Mouse (Mus musculus) thymus, adult 2 months (tissue): Measurements from ENCODE around the gene Adcy10. TPM values are rescaled to one million over a fixed set of nuclear protein-coding genes. Genes with fewer than 3 reads are reported as not detected.

Experiments used
- DNase-seq: peaks from one replicate; pipeline ENCODE4 v3.0.0; 2021
- H3K27ac ChIP-seq: fragments of 200-500 bp; 2 replicates; pipeline ENCODE4 v1.5.1; 2012; ENCODE audit warnings: low read length, control low read depth; ENCODE audit not compliant: control insufficient read depth, insufficient read depth
- H3K27me3 ChIP-seq: fragments of 200-500 bp; 2 replicates; pipeline ENCODE4 v1.6.1; 2012; ENCODE audit warnings: mild to moderate bottlenecking, low read length, moderate library complexity, mixed read lengths; ENCODE audit not compliant: control insufficient read depth, insufficient read depth
- H3K36me3 ChIP-seq: fragments of 200-500 bp; 2 replicates; pipeline ENCODE4 v1.6.1; 2012; ENCODE audit warnings: mild to moderate bottlenecking, low read length, moderate library complexity; ENCODE audit not compliant: control insufficient read depth, insufficient read depth
- H3K4me1 ChIP-seq: fragments of 200-500 bp; replicated peaks from 2 replicates; pipeline ENCODE4 v1.6.1; 2012; ENCODE audit warnings: low read length; ENCODE audit not compliant: control insufficient read depth, insufficient read depth
- H3K4me3 ChIP-seq: fragments of 200-500 bp; 2 replicates; pipeline ENCODE4 v1.5.1; 2012; ENCODE audit warnings: mild to moderate bottlenecking, low read length, control low read depth, moderate library complexity; ENCODE audit not compliant: control insufficient read depth, insufficient read depth
- CTCF ChIP-seq: fragments of 200-500 bp; IDR thresholded peaks from 2 replicates; pipeline ENCODE4 v1.5.1; 2012; ENCODE audit warnings: mild to moderate bottlenecking, control low read depth, low read length, moderate library complexity, borderline replicate concordance; ENCODE audit not compliant: control insufficient read depth, poor library complexity, insufficient read depth; ENCODE audit errors: extremely low read depth
- POLR2A ChIP-seq: fragments of 200-500 bp; IDR thresholded peaks from 2 replicates; pipeline ENCODE4 v1.6.1; 2012; ENCODE audit warnings: mild to moderate bottlenecking, low read length, control low read depth, moderate library complexity; ENCODE audit not compliant: control insufficient read depth, poor library complexity, insufficient read depth; ENCODE audit errors: extremely low read depth
- WGBS: fragments of 180-500 bp; shearing (Covaris S2); methylation state at CpG from one replicate; pipeline ENCODE4 v1.1.7; 2018; 5-methylcytosine and 5-hydroxymethylcytosine counted together
- polyA plus RNA-seq: library from polyadenylated mRNA; depleted of rRNA; stranded (reverse); fragments of >200 nt; gene quantifications from 2 replicates; pipeline ENCODE4 v1.2.3, GENCODE M21; 2012

Adcy10 gene
- polyA plus RNA-seq, 1 experiment: 0.18 TPM

- WGBS: 25% methylated on average over 8 of the region's 8 CpGs
- H3K4me1 ChIP-seq: no peaks in the 10 kb centered on the region; the same call in 1 of the 2 replicates
- no peak overlapping the region for H3K27ac ChIP-seq
- no peaks in the 10 kb centered on the region for H3K27me3 ChIP-seq
- H3K36me3 ChIP-seq: no peaks in the 10 kb centered on the region
- H3K4me3 ChIP-seq: no peak overlapping the region
- DNase-seq: no peak
- no peak for TF ChIP-seq POLR2A
- no peak for TF ChIP-seq CTCF
Observed at GRCm38 (mm10) chr1:165590760-165591159, 105.8 kb downstream of the Adcy10 start.

DNA sequence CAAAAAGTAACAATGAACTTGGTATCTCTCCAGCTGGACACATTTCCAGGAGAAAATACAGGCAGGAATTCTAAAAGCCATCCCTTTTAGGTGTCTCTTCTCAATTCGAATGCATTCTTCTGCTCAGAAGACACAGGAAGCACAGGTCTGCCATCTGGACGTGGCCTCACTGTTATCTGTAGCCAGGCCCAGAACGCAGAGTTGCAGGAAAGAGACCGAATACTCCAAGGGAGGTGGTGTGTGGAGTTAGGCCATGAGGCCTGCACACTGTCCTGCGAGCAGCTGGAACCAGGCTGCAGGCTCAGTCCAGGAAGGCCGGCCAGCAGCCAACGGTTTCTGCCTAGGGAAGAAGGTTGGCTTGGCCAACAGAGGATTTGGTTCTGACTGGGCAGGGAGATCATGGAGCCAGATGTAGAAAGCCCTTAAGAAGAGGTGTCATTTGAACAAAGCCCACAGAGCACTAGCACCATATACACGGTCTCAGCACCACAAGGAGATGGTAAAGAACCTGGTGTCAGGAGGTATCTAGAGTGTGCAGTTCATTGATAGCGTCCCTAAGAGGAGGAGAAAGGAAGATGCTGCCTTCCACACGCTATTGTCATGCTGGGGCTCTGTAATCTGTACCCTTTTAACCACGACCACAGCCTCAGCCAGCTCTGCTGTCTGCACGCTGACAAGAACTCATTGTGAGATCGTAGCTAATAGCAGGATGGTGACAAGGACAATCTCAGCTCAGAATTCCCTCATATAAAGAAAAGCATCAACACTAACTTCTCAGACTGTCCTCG is 107.5 kb downstream of the Adcy10 start:
- H3K27ac ChIP-seq: no peak overlapping the region
- no peak for TF ChIP-seq CTCF
- no peak for TF ChIP-seq POLR2A

GRCm38 (mm10) chr1:165594699-165595421 is 109.9 kb downstream of the Adcy10 start:
- Histone ChIP-seq H3K4me3 (no peak overlapping the region), H3K27me3 (no peaks in the 10 kb centered on the region), H3K36me3 (no peaks in the 10 kb centered on the region), H3K27ac (no peak overlapping the region), H3K4me1 (no peaks in the 10 kb centered on the region; the same call in 1 of the 2 replicates)
- no peak for TF ChIP-seq CTCF
- no peak for TF ChIP-seq POLR2A
- 92% methylated on average over 15 of the region's 15 CpGs for WGBS
- no peak for DNase-seq

More for the DNA sequence above, 107.5 kb downstream of the Adcy10 start:
- no peak for DNase-seq
- H3K27me3 ChIP-seq: no peaks in the 10 kb centered on the region
- H3K36me3 ChIP-seq: no peaks in the 10 kb centered on the region
- H3K4me1 ChIP-seq: no peaks in the 10 kb centered on the region; the same call in 1 of the 2 replicates
- no peak overlapping the region for H3K4me3 ChIP-seq
- 81% methylated on average over 14 of the region's 14 CpGs for WGBS

DNA sequence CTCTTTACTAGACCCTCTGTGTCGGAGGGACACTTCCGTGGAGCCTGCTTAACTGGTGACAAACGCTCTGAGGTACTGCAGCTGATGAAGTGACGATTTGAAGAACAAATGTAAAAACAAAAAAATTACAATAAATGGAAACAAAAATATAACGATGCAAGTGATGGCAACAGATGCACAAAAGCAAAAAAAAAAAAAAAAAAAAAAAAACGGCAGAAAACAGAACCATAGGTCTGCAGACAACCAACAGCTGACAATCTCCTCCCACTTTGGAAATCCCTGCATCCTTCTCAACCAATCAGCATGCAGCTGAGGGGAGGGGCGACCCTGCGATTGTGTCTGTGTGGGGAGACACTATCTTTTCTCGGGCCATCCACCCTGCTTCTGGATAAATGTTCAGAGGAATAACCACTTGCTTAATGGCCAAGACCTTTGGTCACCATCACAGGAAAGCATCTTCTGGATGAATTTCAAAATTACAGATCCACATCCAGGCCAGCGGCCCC is 116.8 kb downstream of the Adcy10 start:
- Histone ChIP-seq H3K27ac (no peak overlapping the region), H3K4me3 (no peak overlapping the region), H3K36me3 (no peaks in the 10 kb centered on the region), H3K4me1 (no peaks in the 10 kb centered on the region), H3K27me3 (no peaks in the 10 kb centered on the region)
- WGBS: 92% methylated on average over 10 of the region's 10 CpGs
- DNase-seq: no peak
- TF ChIP-seq POLR2A (no peak), CTCF (no peak)

- H3K4me1 ChIP-seq: no peaks in the 10 kb centered on the region
- no peak overlapping the region for H3K4me3 ChIP-seq
- H3K36me3 ChIP-seq: no peaks in the 10 kb centered on the region
- DNase-seq: no peak
- H3K27me3 ChIP-seq: no peaks in the 10 kb centered on the region
- H3K27ac ChIP-seq: no peak overlapping the region
- 80% methylated on average over 14 of the region's 14 CpGs for WGBS
- TF ChIP-seq CTCF (no peak), POLR2A (no peak)
Observed at GRCm38 (mm10) chr1:165603218-165603617, 118.2 kb downstream of the Adcy10 start.

DNA sequence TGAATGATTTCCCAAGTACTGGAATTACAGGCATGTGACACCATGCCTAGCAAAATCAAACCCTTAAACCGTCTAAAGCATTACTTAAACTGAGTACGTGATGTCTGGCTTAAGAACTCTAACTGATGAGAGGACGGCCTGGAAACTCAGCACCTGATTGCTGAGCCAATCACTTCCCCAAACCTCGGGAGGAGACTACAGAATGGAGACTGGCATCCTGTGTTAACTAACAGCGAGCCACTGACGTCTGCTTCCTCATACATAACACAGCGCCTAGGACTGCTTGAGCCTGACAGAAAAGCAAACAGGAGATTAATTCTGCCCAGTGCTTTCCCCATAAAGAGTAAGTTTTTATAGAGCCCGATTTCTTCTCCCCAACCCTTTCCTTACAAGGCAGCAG is 119.2 kb downstream of the Adcy10 start:
- TF ChIP-seq POLR2A (no peak), CTCF (no peak)
- no peak overlapping the region for H3K27ac ChIP-seq
- no peak for DNase-seq
- H3K27me3 ChIP-seq: no peaks in the 10 kb centered on the region
- no peak overlapping the region for H3K4me3 ChIP-seq
- WGBS: 43% methylated on average over 8 of the region's 8 CpGs
- no peaks in the 10 kb centered on the region for H3K36me3 ChIP-seq
- no peaks in the 10 kb centered on the region for H3K4me1 ChIP-seq

- no peak overlapping the region for H3K4me3 ChIP-seq
- 94% methylated on average over 3 of the region's 3 CpGs for WGBS
- H3K27ac ChIP-seq: no peak overlapping the region
- TF ChIP-seq CTCF (no peak), POLR2A (no peak)
- no peaks in the 10 kb centered on the region for H3K36me3 ChIP-seq
- no peaks in the 10 kb centered on the region for H3K4me1 ChIP-seq
- no peak for DNase-seq
- no peaks in the 10 kb centered on the region for H3K27me3 ChIP-seq
Observed at GRCm38 (mm10) chr1:165605108-165605507, 120.1 kb downstream of the Adcy10 start.
